Mouse (Mus musculus): ENCODE measurements around the gene Lonp2. TPM values are rescaled to one million over a fixed set of nuclear protein-coding genes. Genes with fewer than 3 reads are reported as not detected.

The Lonp2 gene
- polyA plus RNA-seq, 1 experiment from 2014 or later: 67.9 TPM

GRCm38 (mm10) chr8:86707873-86708272, 84.0 kb downstream of the Lonp2 start:
- TF ChIP-seq CTCF (IDR thresholded peaks at IDR 0.05; ENCODE audit: low read depth): no peak
- 0 out of 2 replicates have a peak, but pooled peaks cover 5% of the 10 kb centered on the region for H3K36me3 ChIP-seq (ENCODE audit: insufficient read depth, low read length)
- no peaks in the 10 kb centered on the region for H3K27me3 ChIP-seq (ENCODE audit: insufficient read depth, low read length)
- H3K27ac ChIP-seq: no peak overlapping the region
- no peak overlapping the region for H3K9ac ChIP-seq (ENCODE audit: low read depth, low read length)
- no peak overlapping the region for H3K4me2 ChIP-seq (ENCODE audit: low read length)
- no peaks in the 10 kb centered on the region for H3K9me3 ChIP-seq (replicated peaks; ENCODE audit: low read length)
- DNase-seq (ENCODE audit: low spot score) (no peak), ATAC-seq (replicated peaks; ENCODE audit: low FRiP score, low read depth) (no peak)
- no peak overlapping the region for H3K4me3 ChIP-seq (replicated peaks; ENCODE audit: low read depth, low read length)
- WGBS: 67% methylated on average over 4 of the region's 4 CpGs
- no peaks in the 10 kb centered on the region for H3K4me1 ChIP-seq (replicated peaks; ENCODE audit: insufficient read depth, low read length)

- Histone ChIP-seq H3K27ac (no peak overlapping the region), H3K27me3 (ENCODE audit: insufficient read depth, low read length) (no peaks in the 10 kb centered on the region), H3K4me3 (replicated peaks; ENCODE audit: low read depth, low read length) (no peak overlapping the region), H3K9ac (ENCODE audit: low read depth, low read length) (no peak overlapping the region), H3K4me2 (ENCODE audit: low read length) (no peak overlapping the region), H3K9me3 (replicated peaks; ENCODE audit: low read length) (no peaks in the 10 kb centered on the region), H3K36me3 (ENCODE audit: insufficient read depth, low read length) (peaks cover 8% of the 10 kb centered on the region; the same call in 1 of the 2 replicates), H3K4me1 (replicated peaks; ENCODE audit: insufficient read depth, low read length) (no peaks in the 10 kb centered on the region)
- WGBS: 93% methylated on average over 3 of the region's 3 CpGs
- no peak for DNase-seq (ENCODE audit: low spot score)
- TF ChIP-seq CTCF (IDR thresholded peaks at IDR 0.05; ENCODE audit: low read depth): no peak
- ATAC-seq (replicated peaks; ENCODE audit: low FRiP score, low read depth): no peak
Measured at GRCm38 (mm10) chr8:86712594-86712993, 88.8 kb downstream of the Lonp2 start.

DNA sequence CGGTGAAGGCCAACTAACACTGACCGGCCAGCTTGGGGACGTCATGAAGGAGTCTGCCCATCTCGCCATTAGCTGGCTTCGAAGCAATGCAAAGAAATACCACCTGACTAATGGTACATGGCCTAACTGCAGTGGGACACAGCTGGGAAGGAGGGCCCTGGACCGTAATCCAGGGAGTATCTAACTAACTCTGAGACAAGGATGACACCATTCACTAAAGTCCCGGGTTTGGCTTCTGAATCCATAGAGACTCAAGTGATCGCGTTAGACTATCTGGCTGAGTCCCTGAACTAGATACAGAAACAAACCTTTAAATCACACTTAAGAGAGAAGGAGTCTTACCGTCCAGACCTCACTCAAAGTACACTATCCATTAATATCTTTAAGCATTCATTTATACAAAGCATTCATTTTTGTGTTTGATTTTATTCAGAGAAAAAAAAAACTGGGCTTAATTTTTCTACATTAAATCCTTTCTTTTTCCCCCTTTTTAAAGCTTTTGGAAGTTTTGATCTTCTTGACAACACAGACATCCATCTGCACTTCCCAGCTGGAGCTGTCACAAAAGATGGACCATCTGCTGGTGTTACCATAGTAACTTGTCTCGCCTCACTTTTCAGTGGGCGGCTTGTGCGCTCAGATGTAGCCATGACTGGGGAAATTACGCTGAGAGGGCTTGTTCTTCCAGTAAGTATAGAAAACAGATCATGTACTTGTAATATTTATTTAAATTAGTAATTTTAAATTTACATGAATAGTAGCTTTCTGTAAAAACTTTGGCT, 89.8 kb downstream of the Lonp2 start:
- DNase-seq (ENCODE audit: low spot score) (peak; percentile 40), ATAC-seq (replicated peaks; ENCODE audit: low FRiP score, low read depth) (no peak)
- Histone ChIP-seq H3K4me1 (replicated peaks; ENCODE audit: insufficient read depth, low read length) (no peaks in the 10 kb centered on the region), H3K36me3 (ENCODE audit: insufficient read depth, low read length) (peaks cover 8% of the 10 kb centered on the region; the same call in 1 of the 2 replicates), H3K4me3 (replicated peaks; ENCODE audit: low read depth, low read length) (no peak overlapping the region), H3K9ac (ENCODE audit: low read depth, low read length) (no peak overlapping the region), H3K9me3 (replicated peaks; ENCODE audit: low read length) (no peaks in the 10 kb centered on the region), H3K4me2 (ENCODE audit: low read length) (no peak overlapping the region), H3K27ac (no peak overlapping the region), H3K27me3 (ENCODE audit: insufficient read depth, low read length) (no peaks in the 10 kb centered on the region)
- TF ChIP-seq CTCF (IDR thresholded peaks at IDR 0.05; ENCODE audit: low read depth): no peak
- WGBS: 68% methylated on average over 14 of the region's 14 CpGs

GRCm38 (mm10) chr8:86718332-86718994, 94.6 kb downstream of the Lonp2 start:
- ATAC-seq (replicated peaks; ENCODE audit: low FRiP score, low read depth) (no peak), DNase-seq (ENCODE audit: low spot score) (no peak)
- WGBS: 80% methylated on average over 2 of the region's 2 CpGs
- no peaks in the 10 kb centered on the region for H3K27me3 ChIP-seq (ENCODE audit: insufficient read depth, low read length)
- peaks cover 7% of the 10 kb centered on the region; the same call in 1 of the 2 replicates for H3K36me3 ChIP-seq (ENCODE audit: insufficient read depth, low read length)
- H3K4me3 ChIP-seq (replicated peaks; ENCODE audit: low read depth, low read length): no peak overlapping the region
- H3K27ac ChIP-seq: no peak overlapping the region
- H3K9ac ChIP-seq (ENCODE audit: low read depth, low read length): no peak overlapping the region
- H3K4me1 ChIP-seq (replicated peaks; ENCODE audit: insufficient read depth, low read length): no peaks in the 10 kb centered on the region
- no peak for TF ChIP-seq CTCF (IDR thresholded peaks at IDR 0.05; ENCODE audit: low read depth)
- no peaks in the 10 kb centered on the region for H3K9me3 ChIP-seq (replicated peaks; ENCODE audit: low read length)
- H3K4me2 ChIP-seq (ENCODE audit: low read length): no peak overlapping the region

DNA sequence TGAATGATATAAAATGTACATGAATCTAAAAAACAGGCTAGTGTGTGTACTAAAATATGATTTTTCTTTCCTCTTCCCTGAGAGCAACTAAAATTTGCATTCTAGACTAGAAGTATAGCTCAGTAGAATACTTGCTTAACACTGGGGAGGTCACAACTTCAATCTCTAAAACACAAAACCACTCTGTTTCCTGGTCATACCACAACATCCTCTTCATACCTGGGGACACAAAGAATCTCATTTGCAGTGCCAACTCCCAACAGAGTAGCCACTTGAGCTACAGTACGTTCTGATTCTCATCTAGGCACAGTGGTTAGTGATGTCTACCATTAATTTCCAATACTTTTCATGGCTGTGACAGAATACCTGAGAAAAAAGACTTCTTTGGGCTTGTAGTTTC, 95.5 kb downstream of the Lonp2 start:
- no peak for TF ChIP-seq CTCF (IDR thresholded peaks at IDR 0.05; ENCODE audit: low read depth)
- Histone ChIP-seq H3K36me3 (ENCODE audit: insufficient read depth, low read length) (peaks cover 7% of the 10 kb centered on the region; the same call in 1 of the 2 replicates), H3K27ac (no peak overlapping the region), H3K4me2 (ENCODE audit: low read length) (no peak overlapping the region), H3K27me3 (ENCODE audit: insufficient read depth, low read length) (no peaks in the 10 kb centered on the region), H3K4me3 (replicated peaks; ENCODE audit: low read depth, low read length) (no peak overlapping the region), H3K9ac (ENCODE audit: low read depth, low read length) (no peak overlapping the region), H3K4me1 (replicated peaks; ENCODE audit: insufficient read depth, low read length) (no peaks in the 10 kb centered on the region), H3K9me3 (replicated peaks; ENCODE audit: low read length) (no peaks in the 10 kb centered on the region)
- ATAC-seq (replicated peaks; ENCODE audit: low FRiP score, low read depth) (no peak), DNase-seq (ENCODE audit: low spot score) (no peak)
- WGBS: 83% methylated on average over 1 of the region's 1 CpGs

DNA sequence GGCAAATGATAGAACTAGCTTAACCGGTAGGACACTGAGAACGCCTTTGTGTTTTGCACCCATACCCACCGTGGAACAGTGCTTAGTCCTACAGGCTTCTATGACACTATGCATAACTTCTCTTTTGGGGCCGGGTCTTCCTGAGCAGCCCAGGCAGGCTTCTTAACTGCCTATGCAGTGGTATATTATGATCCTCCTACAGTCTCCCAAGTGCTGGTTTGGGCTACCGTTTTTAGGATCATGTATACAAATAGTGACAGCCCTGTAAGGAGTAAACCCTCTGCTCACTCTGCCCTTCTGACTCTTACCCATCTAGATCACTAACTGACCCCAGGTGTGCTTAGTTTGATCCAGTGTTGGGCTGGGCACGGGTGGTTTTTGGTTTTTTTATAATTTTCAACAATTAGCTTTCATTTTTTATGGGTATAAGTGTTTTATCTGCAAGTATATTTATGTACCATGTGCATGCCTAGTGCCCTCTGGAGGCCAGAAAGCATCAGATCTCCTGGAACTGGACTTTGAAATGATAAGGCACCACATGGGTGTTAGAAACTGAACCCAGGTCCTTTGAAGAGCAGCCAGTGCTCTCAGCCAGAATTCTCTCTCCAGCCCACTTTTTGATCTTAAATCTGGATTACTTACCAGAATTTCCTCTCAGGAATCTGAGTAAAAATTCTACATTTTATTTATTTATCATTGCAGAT, 97.1 kb downstream of the Lonp2 start:
- Histone ChIP-seq H3K9ac (ENCODE audit: low read depth, low read length) (no peak overlapping the region), H3K4me1 (replicated peaks; ENCODE audit: insufficient read depth, low read length) (no peaks in the 10 kb centered on the region), H3K4me2 (ENCODE audit: low read length) (no peak overlapping the region), H3K9me3 (replicated peaks; ENCODE audit: low read length) (no peaks in the 10 kb centered on the region), H3K27ac (no peak overlapping the region), H3K36me3 (ENCODE audit: insufficient read depth, low read length) (0 out of 2 replicates have a peak, but pooled peaks cover 4% of the 10 kb centered on the region), H3K4me3 (replicated peaks; ENCODE audit: low read depth, low read length) (no peak overlapping the region), H3K27me3 (ENCODE audit: insufficient read depth, low read length) (no peaks in the 10 kb centered on the region)
- ATAC-seq (replicated peaks; ENCODE audit: low FRiP score, low read depth) (no peak), DNase-seq (ENCODE audit: low spot score) (no peak)
- peak; percentile 41 for TF ChIP-seq CTCF (IDR thresholded peaks at IDR 0.05; ENCODE audit: low read depth)
- WGBS: 90% methylated on average over 6 of the region's 6 CpGs
